Mouse (Mus musculus) frontal cortex, postnatal 25 days (tissue): ENCODE data around the gene Gm10309.
"Not testable (repeated sequence)": the region's sequence is repeated elsewhere in the genome, so short reads cannot be mapped to it uniquely, and the experiment has no call there.

Experiments used
- DNase-seq, 2 experiments: peaks; one replicate each; pipeline ENCODE4 v3.0.0; 2022; ENCODE audit warnings: low spot score in 2 of 2

Gene Gm10309

GRCm38 (mm10) chr17:86514974-86515620, 10.1 kb upstream of the Gm10309 start:
- DNase-seq, result no peak

GRCm38 (mm10) chr17:86509871-86510270, 4.8 kb upstream of the Gm10309 start:
- DNase-seq, result no peak

GRCm38 (mm10) chr17:86508212-86508490, 3.1 kb upstream of the Gm10309 start:
- no peak for DNase-seq

- DNase-seq, result no peak
Observed at GRCm38 (mm10) chr17:86507342-86508211, 2.5 kb upstream of the Gm10309 start.

- DNase-seq, result no peak
Observed at GRCm38 (mm10) chr17:86506881-86507280, 1.8 kb upstream of the Gm10309 start.

GRCm38 (mm10) chr17:86503208-86503897, 1.7 kb downstream of the Gm10309 start:
- no peak for DNase-seq

GRCm38 (mm10) chr17:86501393-86501792, 3.6 kb downstream of the Gm10309 start:
- DNase-seq, result no peak

- DNase-seq, result no peak
Observed at GRCm38 (mm10) chr17:86499359-86500045, 5.5 kb downstream of the Gm10309 start.

- DNase-seq, result no peak
Observed at GRCm38 (mm10) chr17:86497302-86497701, 7.7 kb downstream of the Gm10309 start.

GRCm38 (mm10) chr17:86496123-86496771, 8.8 kb downstream of the Gm10309 start:
- DNase-seq, result no peak

GRCm38 (mm10) chr17:86494895-86495294, 10.1 kb downstream of the Gm10309 start:
- no peak for DNase-seq

- no peak for DNase-seq
Observed at GRCm38 (mm10) chr17:86494494-86494893, 10.5 kb downstream of the Gm10309 start.

- DNase-seq, result no peak
Observed at GRCm38 (mm10) chr17:86493891-86494420, 11.1 kb downstream of the Gm10309 start.

GRCm38 (mm10) chr17:86492376-86492775, 12.7 kb downstream of the Gm10309 start:
- DNase-seq, result no peak

- no peak for DNase-seq
Observed at GRCm38 (mm10) chr17:86489827-86490226, 15.2 kb downstream of the Gm10309 start.

GRCm38 (mm10) chr17:86487450-86487849, 17.6 kb downstream of the Gm10309 start:
- no peak for DNase-seq

GRCm38 (mm10) chr17:86486657-86487056, 18.4 kb downstream of the Gm10309 start:
- no peak for DNase-seq

- peak; percentile 71 to 77 for DNase-seq
Observed at GRCm38 (mm10) chr17:86484087-86484737, 20.8 kb downstream of the Gm10309 start.

- no peak for DNase-seq
Observed at GRCm38 (mm10) chr17:86482675-86483074, 22.4 kb downstream of the Gm10309 start.

- DNase-seq, result no peak
Observed at GRCm38 (mm10) chr17:86479406-86479805, 25.6 kb downstream of the Gm10309 start.

- DNase-seq, result not testable (repeated sequence)
Observed at GRCm38 (mm10) chr17:86477401-86477800, 27.6 kb downstream of the Gm10309 start.
